Mouse (Mus musculus) liver, embryonic 11.5 days (tissue): ENCODE measurements at regions not wholly inside any gene's neighbourhood (a gene's known extent, or its start where the extent isn't known, plus 50 kb on each side); places are given as distances from the start of the nearest gene placed in this dataset.

ENCODE experiments used
- ATAC-seq: fragments of 200-750 bp; cut with Nextera tagmentation; replicated peaks from 2 replicates; pipeline ENCODE4 v1.8.0; 2017; ENCODE audit warnings: moderate number of reproducible peaks, mild to moderate bottlenecking, moderate TSS enrichment, moderate library complexity; ENCODE audit not compliant: low FRiP score
- DNase-seq: peaks from one replicate; pipeline ENCODE4 v3.0.0-alpha.2; 2017; ENCODE audit warnings: low spot score
- H3K27ac ChIP-seq: fragments of 300-500 bp; sonication (generic); 2 replicates; pipeline ENCODE4 v1.5.1; 2014; ENCODE audit warnings: mild to moderate bottlenecking, low read depth, low read length, control low read depth
- H3K27me3 ChIP-seq: fragments of 300-500 bp; sonication (generic); replicated peaks from 2 replicates; pipeline ENCODE4 v1.6.1; 2014; ENCODE audit warnings: low read length, mixed read lengths; ENCODE audit not compliant: control insufficient read depth, insufficient read depth
- H3K36me3 ChIP-seq: fragments of 300-500 bp; sonication (generic); 2 replicates; pipeline ENCODE4 v1.6.1; 2014; ENCODE audit warnings: mild to moderate bottlenecking, low read length, moderate library complexity, mixed read lengths; ENCODE audit not compliant: control insufficient read depth, insufficient read depth
- H3K4me1 ChIP-seq: fragments of 300-500 bp; sonication (generic); replicated peaks from 2 replicates; pipeline ENCODE4 v1.6.1; 2014; ENCODE audit warnings: low read length, mixed read lengths; ENCODE audit not compliant: control insufficient read depth, insufficient read depth
- H3K4me2 ChIP-seq: fragments of 300-500 bp; sonication (generic); 2 replicates; pipeline ENCODE4 v1.6.1; 2014; ENCODE audit warnings: mild to moderate bottlenecking, control low read depth, moderate library complexity
- H3K4me3 ChIP-seq: fragments of 300-500 bp; sonication (generic); 2 replicates; pipeline ENCODE4 v1.5.1; 2014; ENCODE audit warnings: low read depth, low read length, control low read depth
- H3K9ac ChIP-seq: fragments of 300-500 bp; sonication (generic); 2 replicates; pipeline ENCODE4 v1.6.1; 2014; ENCODE audit warnings: low read depth, low read length, control low read depth
- H3K9me3 ChIP-seq: fragments of 300-500 bp; sonication (generic); 2 replicates; pipeline ENCODE4 v1.6.1; 2016; ENCODE audit warnings: low read length, inconsistent platforms, mixed read lengths; ENCODE audit not compliant: control insufficient read depth
- WGBS: fragments of 180-500 bp; shearing (Covaris S2); extraction: QIAGEN DNeasy Blood & Tissue Kit; methylation state at CpG from one replicate; pipeline ENCODE4 v1.1.7; 2014; 5-methylcytosine and 5-hydroxymethylcytosine counted together

DNA sequence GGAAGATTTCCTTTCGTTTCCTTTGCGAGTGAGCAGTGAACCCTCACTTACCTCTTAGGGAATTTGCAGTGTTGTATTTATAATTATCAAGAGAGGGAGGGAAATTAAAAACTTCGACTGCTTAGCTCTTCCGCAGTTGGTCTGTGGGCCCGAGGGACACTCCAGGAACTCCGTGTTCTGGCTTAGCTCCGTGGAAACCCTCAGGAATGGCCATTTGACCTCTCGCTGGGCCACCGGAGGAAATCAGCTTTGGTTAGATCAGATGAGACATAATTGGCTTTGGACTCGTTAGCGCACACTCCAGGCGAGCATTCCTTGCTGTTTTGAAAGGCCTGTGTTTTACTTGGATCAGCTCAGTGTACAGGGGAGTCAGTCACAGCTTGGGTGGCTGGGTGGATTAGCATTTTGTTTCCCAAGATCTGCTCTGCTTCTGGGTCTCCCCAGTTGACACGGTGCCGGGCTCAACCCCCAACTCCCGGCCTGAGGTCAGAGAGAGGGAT is 74.9 kb upstream of the Shisa3 start:
- H3K4me1 ChIP-seq: no peaks in the 10 kb centered on the region
- peak overlapping the region; percentile 45 for H3K4me2 ChIP-seq
- WGBS: 40% methylated on average over 15 of the region's 15 CpGs
- no peak for ATAC-seq
- no peaks in the 10 kb centered on the region for H3K27me3 ChIP-seq
- no peak overlapping the region for H3K4me3 ChIP-seq
- no peaks in the 10 kb centered on the region for H3K36me3 ChIP-seq
- no peak overlapping the region for H3K27ac ChIP-seq
- no peak for DNase-seq
- no peak overlapping the region for H3K9ac ChIP-seq
- H3K9me3 ChIP-seq: no peaks in the 10 kb centered on the region

GRCm38 (mm10) chr5:67534056-67534455 is 73.6 kb upstream of the Shisa3 start:
- Histone ChIP-seq H3K9ac (no peak overlapping the region), H3K4me1 (no peaks in the 10 kb centered on the region), H3K9me3 (no peaks in the 10 kb centered on the region), H3K27ac (no peak overlapping the region), H3K36me3 (no peaks in the 10 kb centered on the region), H3K27me3 (no peaks in the 10 kb centered on the region), H3K4me2 (no peak overlapping the region), H3K4me3 (no peak overlapping the region)
- 79% methylated on average over 7 of the region's 7 CpGs for WGBS
- no peak for DNase-seq
- no peak for ATAC-seq

- no peaks in the 10 kb centered on the region for H3K27me3 ChIP-seq
- no peak overlapping the region for H3K27ac ChIP-seq
- no peaks in the 10 kb centered on the region for H3K9me3 ChIP-seq
- no peaks in the 10 kb centered on the region for H3K4me1 ChIP-seq
- ATAC-seq (no peak), DNase-seq (no peak)
- no peak overlapping the region for H3K9ac ChIP-seq
- no peak overlapping the region for H3K4me2 ChIP-seq
- H3K36me3 ChIP-seq: no peaks in the 10 kb centered on the region
- 75% methylated on average over 5 of the region's 5 CpGs for WGBS
- H3K4me3 ChIP-seq: no peak overlapping the region
Measured at GRCm38 (mm10) chr5:67537990-67538389, 69.7 kb upstream of the Shisa3 start.

DNA sequence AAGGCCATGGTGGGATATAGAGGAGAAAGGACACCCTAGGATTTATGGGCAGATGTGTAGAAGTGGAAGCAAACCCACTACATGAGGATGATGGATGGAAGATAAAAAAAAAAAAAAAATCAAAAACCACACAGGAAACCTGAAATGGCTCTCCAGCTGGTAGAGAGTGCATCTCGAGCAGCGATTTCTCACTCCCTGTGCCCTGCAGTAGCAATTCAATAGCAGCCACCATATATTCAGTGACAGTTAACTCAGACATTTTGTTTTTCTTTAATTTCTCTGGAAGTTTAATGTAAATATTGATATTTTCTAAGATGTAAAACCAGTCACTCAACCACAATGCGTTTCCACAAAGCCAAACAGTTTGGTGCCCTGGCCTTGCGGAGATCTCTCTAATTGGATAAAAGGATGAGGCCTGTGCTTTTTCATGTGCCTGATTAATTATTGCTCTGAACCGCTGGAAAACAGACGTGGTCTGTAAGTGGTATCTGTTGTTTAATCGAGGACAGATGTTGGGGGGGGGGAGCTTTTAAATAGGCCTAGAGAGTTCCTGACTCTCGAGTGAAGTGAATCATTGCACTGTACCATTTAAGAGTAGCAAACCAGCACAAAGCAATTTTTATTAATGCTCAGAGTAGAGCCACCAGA is 68.0 kb upstream of the Shisa3 start:
- DNase-seq (no peak), ATAC-seq (no peak)
- no peak overlapping the region for H3K4me3 ChIP-seq
- H3K9me3 ChIP-seq: no peaks in the 10 kb centered on the region
- H3K4me2 ChIP-seq: no peak overlapping the region
- no peak overlapping the region for H3K27ac ChIP-seq
- WGBS: 60% methylated on average over 8 of the region's 8 CpGs
- no peak overlapping the region for H3K9ac ChIP-seq
- no peaks in the 10 kb centered on the region for H3K4me1 ChIP-seq
- no peaks in the 10 kb centered on the region for H3K27me3 ChIP-seq
- H3K36me3 ChIP-seq: no peaks in the 10 kb centered on the region

DNA sequence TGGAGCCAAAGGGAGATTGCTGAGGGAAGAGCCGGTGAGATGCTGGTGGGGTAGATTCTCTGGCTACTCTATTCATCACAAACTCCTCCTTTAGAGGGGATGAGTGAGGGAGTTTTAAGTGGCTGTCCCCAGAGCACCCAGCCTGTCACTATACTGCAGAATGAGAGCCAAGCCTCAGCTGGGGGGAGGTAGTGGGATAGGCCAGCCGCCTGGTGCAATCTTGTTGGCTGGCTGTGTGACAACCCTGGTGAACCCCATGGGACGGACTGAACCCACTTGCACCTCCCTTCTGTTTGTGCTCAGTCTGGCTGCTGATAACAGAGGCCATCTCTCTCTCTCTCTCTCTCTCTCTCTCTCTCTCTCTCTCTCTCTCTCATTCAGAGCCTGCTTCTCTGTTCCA is 65.8 kb upstream of the Shisa3 start:
- no peak overlapping the region for H3K9ac ChIP-seq
- ATAC-seq (no peak), DNase-seq (no peak)
- WGBS: 44% methylated on average over 3 of the region's 3 CpGs
- H3K27ac ChIP-seq: no peak overlapping the region
- no peak overlapping the region for H3K4me2 ChIP-seq
- no peaks in the 10 kb centered on the region for H3K27me3 ChIP-seq
- no peaks in the 10 kb centered on the region; the same call in 1 of the 2 replicates for H3K9me3 ChIP-seq
- no peaks in the 10 kb centered on the region for H3K36me3 ChIP-seq
- no peaks in the 10 kb centered on the region for H3K4me1 ChIP-seq
- H3K4me3 ChIP-seq: no peak overlapping the region

DNA sequence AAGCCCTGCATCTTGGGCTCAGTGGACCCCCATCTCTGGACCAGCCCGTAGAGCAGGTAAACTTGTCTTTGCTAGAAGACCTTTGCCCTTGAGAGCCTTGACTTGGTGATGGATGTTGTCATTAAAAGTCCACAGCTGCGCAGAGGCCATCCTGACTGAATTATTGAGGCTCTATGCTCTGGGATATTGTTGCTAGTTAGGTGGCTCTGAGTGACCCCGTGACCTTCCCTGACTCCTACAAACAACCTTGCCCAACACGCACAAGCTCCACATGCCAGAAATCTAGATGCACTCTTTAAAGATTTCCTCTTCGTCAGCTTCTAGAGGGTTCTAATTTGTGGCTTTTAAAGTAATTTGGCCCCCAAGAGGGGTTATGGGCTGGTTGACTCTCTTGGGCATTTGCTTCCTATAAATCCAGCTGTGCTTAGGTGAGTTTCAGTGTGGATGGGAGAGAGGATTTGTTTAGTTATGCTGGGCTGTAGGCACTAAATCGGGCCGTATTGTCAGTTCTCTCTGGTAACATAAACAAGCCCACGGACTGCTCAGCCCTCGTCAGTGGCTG is 63.6 kb upstream of the Shisa3 start:
- no peak overlapping the region for H3K4me3 ChIP-seq
- no peak overlapping the region for H3K9ac ChIP-seq
- H3K4me1 ChIP-seq: no peaks in the 10 kb centered on the region
- ATAC-seq (no peak), DNase-seq (no peak)
- no peaks in the 10 kb centered on the region; the same call in 1 of the 2 replicates for H3K9me3 ChIP-seq
- WGBS: 64% methylated on average over 9 of the region's 9 CpGs
- no peak overlapping the region for H3K27ac ChIP-seq
- no peaks in the 10 kb centered on the region for H3K36me3 ChIP-seq
- H3K27me3 ChIP-seq: no peaks in the 10 kb centered on the region
- H3K4me2 ChIP-seq: no peak overlapping the region

DNA sequence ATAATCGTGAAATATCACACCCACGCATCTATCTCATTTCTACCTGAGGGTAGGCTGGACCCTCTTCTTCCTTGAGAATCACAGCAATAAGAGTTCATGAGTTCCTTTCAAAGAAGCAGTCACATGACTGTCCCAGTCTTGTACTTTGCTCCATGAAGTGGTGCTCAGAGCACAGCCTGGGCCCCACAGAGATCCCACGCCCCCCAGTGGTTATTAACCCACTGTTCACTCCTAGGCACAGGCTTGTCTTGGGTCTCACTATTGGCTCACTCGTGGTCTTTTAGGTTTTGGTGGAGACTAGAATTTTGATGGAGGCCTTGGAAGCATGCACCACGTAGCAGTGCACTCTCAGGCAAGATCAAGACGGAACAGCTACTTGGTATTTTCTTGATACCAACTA is 57.4 kb upstream of the Shisa3 start:
- WGBS: 83% methylated on average over 6 of the region's 6 CpGs
- no peaks in the 10 kb centered on the region for H3K4me1 ChIP-seq
- H3K36me3 ChIP-seq: no peaks in the 10 kb centered on the region
- no peak for ATAC-seq
- H3K27ac ChIP-seq: no peak overlapping the region
- no peaks in the 10 kb centered on the region; the same call in 1 of the 2 replicates for H3K9me3 ChIP-seq
- no peak for DNase-seq
- no peak overlapping the region for H3K4me3 ChIP-seq
- no peaks in the 10 kb centered on the region for H3K27me3 ChIP-seq
- H3K9ac ChIP-seq: no peak overlapping the region
- H3K4me2 ChIP-seq: no peak overlapping the region

- Histone ChIP-seq H3K36me3 (no peaks in the 10 kb centered on the region), H3K4me3 (no peak overlapping the region), H3K27ac (no peak overlapping the region), H3K9ac (no peak overlapping the region), H3K9me3 (no peaks in the 10 kb centered on the region), H3K4me1 (no peaks in the 10 kb centered on the region), H3K4me2 (no peak overlapping the region), H3K27me3 (no peaks in the 10 kb centered on the region)
- DNase-seq (no peak), ATAC-seq (no peak)
- WGBS: 81% methylated on average over 6 of the region's 6 CpGs
Measured at GRCm38 (mm10) chr5:67551668-67552390, 55.9 kb upstream of the Shisa3 start.
